Comparison of ENCODE assay signal across 7 mouse cellular contexts in the genomic region with DNA sequence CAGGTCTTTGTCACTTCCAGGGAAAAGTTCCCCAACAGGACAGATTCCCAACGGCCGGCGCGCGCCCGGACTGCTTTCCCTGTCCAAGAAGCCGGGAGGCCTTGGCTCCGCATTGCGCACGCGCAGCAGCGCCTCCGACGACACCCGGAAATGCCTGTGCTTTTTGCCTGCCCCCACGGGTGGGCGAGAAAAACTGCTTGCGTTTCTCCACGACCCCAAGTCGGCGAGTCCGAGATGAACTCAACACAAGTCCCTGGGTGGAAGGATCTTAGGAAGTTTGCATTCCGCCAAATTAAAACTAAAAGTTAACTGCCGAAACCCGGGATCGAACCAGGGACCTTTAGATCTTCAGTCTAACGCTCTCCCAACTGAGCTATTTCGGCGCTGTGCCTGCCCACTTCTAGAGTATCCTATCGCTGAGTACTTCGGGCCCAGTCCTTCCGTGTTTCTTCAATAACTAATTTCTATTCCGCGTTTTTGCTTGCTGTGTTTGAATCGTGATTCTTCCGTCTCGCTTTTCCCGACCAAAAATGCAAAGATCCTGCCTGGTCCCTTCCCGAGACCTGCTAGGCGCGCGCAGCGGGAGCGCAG. TPM values are rescaled to one million over a fixed set of nuclear protein-coding genes. Genes with fewer than 3 reads are reported as not detected.
A peak's percentile ranks its signal among the peaks of the same experiment; 100 is the strongest.
DNase-seq lines count a peak whose midpoint lies in the region; ATAC-seq and TF ChIP-seq lines count a peak whose summit lies in the region.

No protein-coding gene starts in this region.

- TF ChIP-seq CTCF in kidney, adult 2 months (conservative IDR thresholded peaks at IDR 0.05; ENCODE audit: insufficient read depth, insufficient read length, low read depth, low read length): no peak
- no peak for TF ChIP-seq CTCF in spleen, adult 2 months (IDR thresholded peaks at IDR 0.05; ENCODE audit: extremely low read depth, insufficient read depth, insufficient read length, insufficient replicate concordance)

- 0 out of 2 replicates have a peak, but pooled peaks cover 4% of the 10 kb centered on the region for H3K4me1 ChIP-seq in embryonic facial prominence, embryonic 12.5 days
- no peaks in the 10 kb centered on the region for H3K4me1 ChIP-seq in kidney, adult 2 months (ENCODE audit: control insufficient read depth, insufficient read depth, low read length)
- H3K4me1 ChIP-seq in limb, embryonic 12.5 days (replicated peaks): no peaks in the 10 kb centered on the region
- H3K4me1 ChIP-seq in midbrain, embryonic 15.5 days: peaks cover 8% of the 10 kb centered on the region
- H3K4me1 ChIP-seq in spleen, adult 2 months (ENCODE audit: control insufficient read depth, insufficient read depth, insufficient read length): no peaks in the 10 kb centered on the region

- peak; percentile 35 for ATAC-seq in embryonic facial prominence, embryonic 12.5 days (ENCODE audit: insufficient number of reproducible peaks, insufficient read depth, low FRiP score, low TSS enrichment)
- ATAC-seq in limb, embryonic 12.5 days (ENCODE audit: insufficient number of reproducible peaks, insufficient read depth, low FRiP score, low TSS enrichment, low read depth): peak; percentile 66
- peak; percentile 77 for ATAC-seq in midbrain, embryonic 15.5 days (replicated peaks)

- H3K4me3 ChIP-seq in embryonic facial prominence, embryonic 12.5 days: peak overlapping the region; percentile 67
- peak overlapping the region; percentile 68 for H3K4me3 ChIP-seq in kidney, adult 2 months (ENCODE audit: insufficient read depth, low read depth, low read length)
- peak overlapping the region; percentile 58 for H3K4me3 ChIP-seq in limb, embryonic 12.5 days (replicated peaks)
- peak overlapping the region; percentile 61 for H3K4me3 ChIP-seq in midbrain, embryonic 15.5 days
- peak overlapping the region; percentile 87 for H3K4me3 ChIP-seq in spleen, adult 2 months (ENCODE audit: extremely low read depth, insufficient read depth, insufficient read length)

- H3K36me3 ChIP-seq in embryonic facial prominence, embryonic 12.5 days: no peaks in the 10 kb centered on the region
- no peaks in the 10 kb centered on the region for H3K36me3 ChIP-seq in kidney, adult 2 months (ENCODE audit: control insufficient read depth, insufficient read depth, low read length)
- H3K36me3 ChIP-seq in limb, embryonic 12.5 days: no peaks in the 10 kb centered on the region
- no peaks in the 10 kb centered on the region for H3K36me3 ChIP-seq in midbrain, embryonic 15.5 days (replicated peaks)
- H3K36me3 ChIP-seq in spleen, adult 2 months (ENCODE audit: control insufficient read depth, insufficient read depth, low read length): no peaks in the 10 kb centered on the region

- H3K27me3 ChIP-seq in embryonic facial prominence, embryonic 12.5 days: no peaks in the 10 kb centered on the region; the same call in 1 of the 2 replicates
- H3K27me3 ChIP-seq in kidney, adult 2 months (replicated peaks; ENCODE audit: control insufficient read depth, insufficient read depth, low read length): no peaks in the 10 kb centered on the region
- H3K27me3 ChIP-seq in limb, embryonic 12.5 days: peaks cover 18% of the 10 kb centered on the region; the same call in 1 of the 2 replicates
- no peaks in the 10 kb centered on the region for H3K27me3 ChIP-seq in midbrain, embryonic 15.5 days (replicated peaks)
- no peaks in the 10 kb centered on the region for H3K27me3 ChIP-seq in spleen, adult 2 months (ENCODE audit: control insufficient read depth, insufficient read depth, low read length)

- TF ChIP-seq POLR2A in kidney, adult 2 months (IDR thresholded peaks at IDR 0.05; ENCODE audit: low read depth, low read length): no peak
- no peak; the same call in 1 of the 2 replicates for TF ChIP-seq POLR2A in spleen, adult 2 months (IDR thresholded peaks at IDR 0.05; ENCODE audit: low read depth, low read length)

- peak overlapping the region; percentile 63 for H3K9ac ChIP-seq in embryonic facial prominence, embryonic 12.5 days
- H3K9ac ChIP-seq in limb, embryonic 12.5 days (replicated peaks): peak overlapping the region; percentile 50
- H3K9ac ChIP-seq in midbrain, embryonic 15.5 days: peak overlapping the region; percentile 52

- peak; percentile 94 for DNase-seq in adrenal gland, postnatal 25 days
- peak; percentile 94 to 97 for DNase-seq in heart, adult 18-20 months
- peak; percentile 96 for DNase-seq in kidney, adult 2 months
- DNase-seq in spleen, adult 2 months (ENCODE audit: low read depth in 1 of 2, low spot score in 2 of 2): peak; percentile 65 to 82

- 0 out of 2 replicates have a peak overlapping the region, but pooled peaks have one; percentile 50 for H3K27ac ChIP-seq in embryonic facial prominence, embryonic 12.5 days
- peak overlapping the region; percentile 72 for H3K27ac ChIP-seq in kidney, adult 2 months (ENCODE audit: insufficient read depth, low read depth, low read length)
- H3K27ac ChIP-seq in limb, embryonic 12.5 days: peak overlapping the region; percentile 67; the same call in 1 of the 2 replicates
- H3K27ac ChIP-seq in midbrain, embryonic 15.5 days: peak overlapping the region; percentile 61
- peak overlapping the region; percentile 79 for H3K27ac ChIP-seq in spleen, adult 2 months (ENCODE audit: insufficient read depth, low read length)

- peak overlapping the region; percentile 68 for H3K4me2 ChIP-seq in embryonic facial prominence, embryonic 12.5 days (replicated peaks)
- H3K4me2 ChIP-seq in limb, embryonic 12.5 days: peak overlapping the region; percentile 64
- peak overlapping the region; percentile 69 for H3K4me2 ChIP-seq in midbrain, embryonic 15.5 days

- H3K9me3 ChIP-seq in embryonic facial prominence, embryonic 12.5 days: no peaks in the 10 kb centered on the region
- H3K9me3 ChIP-seq in limb, embryonic 12.5 days: no peaks in the 10 kb centered on the region
- H3K9me3 ChIP-seq in midbrain, embryonic 15.5 days: no peaks in the 10 kb centered on the region

- WGBS in embryonic facial prominence, embryonic 12.5 days: under 1% methylated on average over 44 of the region's 44 CpGs
- WGBS in kidney, adult 2 months: under 1% methylated on average over 44 of the region's 44 CpGs
- under 1% methylated on average over 44 of the region's 44 CpGs for WGBS in limb, embryonic 12.5 days
- WGBS in midbrain, embryonic 15.5 days: under 1% methylated on average over 44 of the region's 44 CpGs
- WGBS in spleen, adult 2 months: under 1% methylated on average over 44 of the region's 44 CpGs

RNA-seq across cellular contexts. Expression of gene Dct, which starts 37.3 kb away (rescaled TPM):
- total RNA-seq in adrenal gland, postnatal 25 days (2021): 0.24 TPM in 1 of 2 replicates, not detected in the other
- 7.6 and 13.6 TPM in 2 replicates for polyA plus RNA-seq in embryonic facial prominence, embryonic 12.5 days (2016; fragmentation: Nextera tagmentation; extraction: Ambion mirVana)
- 1 to 10 TPM; 3.2 to 6.0 TPM for total RNA-seq in heart, adult 18-20 months (2021)
- 0.18 and 0.25 TPM in 2 replicates for polyA plus RNA-seq in kidney, adult 2 months (2012; rRNA removed)
- polyA plus RNA-seq in limb, embryonic 12.5 days (2016; fragmentation: Nextera tagmentation; extraction: Ambion mirVana): 1.6 and 1.7 TPM in 2 replicates
- 1.1 and 1.2 TPM in 2 replicates for polyA plus RNA-seq in midbrain, embryonic 15.5 days (2015; fragmentation: Nextera tagmentation; extraction: Ambion mirVana)
- 10.4 TPM in 1 of 2 replicates, not detected in the other for polyA plus RNA-seq in spleen, adult 2 months (2012; rRNA removed)

RNA-seq across cellular contexts. Expression of gene Tgds, which starts 43.2 kb away (rescaled TPM):
- 22.2 and 26.8 TPM in 2 replicates for total RNA-seq in adrenal gland, postnatal 25 days (2021)
- polyA plus RNA-seq in embryonic facial prominence, embryonic 12.5 days (2016; fragmentation: Nextera tagmentation; extraction: Ambion mirVana): 36.3 and 37.8 TPM in 2 replicates
- total RNA-seq in heart, adult 18-20 months (2021): 10 to 100 TPM in 1 of 2 experiments, 1 to 10 TPM in 1; 8.4 to 10.5 TPM
- polyA plus RNA-seq in kidney, adult 2 months (2012; rRNA removed): 14.1 and 15.9 TPM in 2 replicates
- polyA plus RNA-seq in limb, embryonic 12.5 days (2016; fragmentation: Nextera tagmentation; extraction: Ambion mirVana): 36.7 and 36.9 TPM in 2 replicates
- 16.8 TPM in 2 replicates for polyA plus RNA-seq in midbrain, embryonic 15.5 days (2015; fragmentation: Nextera tagmentation; extraction: Ambion mirVana)
- 4.0 and 5.3 TPM in 2 replicates for polyA plus RNA-seq in spleen, adult 2 months (2012; rRNA removed)

RNA-seq across cellular contexts. Expression of gene Gpr180, which starts 47.6 kb away (rescaled TPM):
- total RNA-seq in adrenal gland, postnatal 25 days (2021): 25.0 and 29.5 TPM in 2 replicates
- 53.4 and 57.0 TPM in 2 replicates for polyA plus RNA-seq in embryonic facial prominence, embryonic 12.5 days (2016; fragmentation: Nextera tagmentation; extraction: Ambion mirVana)
- 10 to 100 TPM; 19.7 to 20.0 TPM for total RNA-seq in heart, adult 18-20 months (2021)
- 34.6 and 36.7 TPM in 2 replicates for polyA plus RNA-seq in kidney, adult 2 months (2012; rRNA removed)
- 53.3 and 54.2 TPM in 2 replicates for polyA plus RNA-seq in limb, embryonic 12.5 days (2016; fragmentation: Nextera tagmentation; extraction: Ambion mirVana)
- 43.8 and 44.0 TPM in 2 replicates for polyA plus RNA-seq in midbrain, embryonic 15.5 days (2015; fragmentation: Nextera tagmentation; extraction: Ambion mirVana)
- 14.5 and 15.1 TPM in 2 replicates for polyA plus RNA-seq in spleen, adult 2 months (2012; rRNA removed)

Comparison
In these comparisons a context has a peak if more than half of its experiments do, and no peak if none do; other contexts are left out.
1. Peak in every context shown above with its lines: DNase-seq, ATAC-seq, H3K4me3 ChIP-seq and H3K27ac ChIP-seq.